Mouse (Mus musculus): ENCODE measurements around the gene Cage1. TPM values are rescaled to one million over a fixed set of nuclear protein-coding genes. Genes with fewer than 3 reads are reported as not detected.

Gene Cage1
- 2.2 and 3.1 TPM in 2 replicates for polyA plus RNA-seq (2015; fragmentation: Nextera tagmentation; extraction: Ambion mirVana)

- H3K27ac ChIP-seq (replicated peaks) = peak within 1 kb of the TSS; percentile 84
- ATAC-seq (ENCODE audit: low FRiP score, low read depth) = peak; percentile 97
- H3K4me3 ChIP-seq = peak within 1 kb of the TSS; percentile 59
- peak within 1 kb of the TSS; percentile 74 for H3K9ac ChIP-seq
- no peaks in the 10 kb centered on the region for H3K27me3 ChIP-seq
- under 1% methylated on average over 47 of the region's 47 CpGs for WGBS
- H3K36me3 ChIP-seq = peaks cover 19% of the 10 kb centered on the region
- peaks cover 23% of the 10 kb centered on the region for H3K4me1 ChIP-seq (replicated peaks)
- no peaks in the 10 kb centered on the region for H3K9me3 ChIP-seq
- H3K4me2 ChIP-seq = peak within 1 kb of the TSS; percentile 80
These were observed at the start of gene Cage1 for GRCm38 (mm10) chr13:38037044-38037687. Gene Cage1 (minus strand): TSS chr13:38037069.

GRCm38 (mm10) chr13:38081161-38081560, 44.3 kb upstream of the Cage1 start:
- Histone ChIP-seq H3K9ac (no peak overlapping the region), H3K36me3 (no peaks in the 10 kb centered on the region), H3K27ac (replicated peaks) (no peak overlapping the region), H3K9me3 (no peaks in the 10 kb centered on the region), H3K4me3 (no peak overlapping the region), H3K4me1 (replicated peaks) (no peaks in the 10 kb centered on the region), H3K4me2 (no peak overlapping the region), H3K27me3 (no peaks in the 10 kb centered on the region)
- no peak for ATAC-seq (ENCODE audit: low FRiP score, low read depth)
- WGBS = 87% methylated on average over 7 of the region's 7 CpGs

- no peak for ATAC-seq (ENCODE audit: low FRiP score, low read depth)
- no peaks in the 10 kb centered on the region for H3K36me3 ChIP-seq
- H3K4me3 ChIP-seq = no peak overlapping the region
- H3K27me3 ChIP-seq = no peaks in the 10 kb centered on the region
- H3K27ac ChIP-seq (replicated peaks) = no peak overlapping the region
- no peak overlapping the region for H3K9ac ChIP-seq
- no peaks in the 10 kb centered on the region for H3K4me1 ChIP-seq (replicated peaks)
- no peaks in the 10 kb centered on the region for H3K9me3 ChIP-seq
- no peak overlapping the region for H3K4me2 ChIP-seq
- WGBS = 87% methylated on average over 14 of the region's 14 CpGs
These were observed 43.9 kb upstream of the Cage1 start for GRCm38 (mm10) chr13:38080725-38081124.

- no peaks in the 10 kb centered on the region for H3K36me3 ChIP-seq
- no peaks in the 10 kb centered on the region for H3K9me3 ChIP-seq
- H3K9ac ChIP-seq = no peak overlapping the region
- H3K4me2 ChIP-seq = no peak overlapping the region
- no peaks in the 10 kb centered on the region for H3K27me3 ChIP-seq
- no peaks in the 10 kb centered on the region for H3K4me1 ChIP-seq (replicated peaks)
- no peak overlapping the region for H3K4me3 ChIP-seq
- no peak for ATAC-seq (ENCODE audit: low FRiP score, low read depth)
- H3K27ac ChIP-seq (replicated peaks) = no peak overlapping the region
- 59% methylated on average over 9 of the region's 9 CpGs for WGBS
These were observed 43.1 kb upstream of the Cage1 start for GRCm38 (mm10) chr13:38080014-38080413.

- WGBS = 89% methylated on average over 5 of the region's 5 CpGs
- H3K4me3 ChIP-seq = no peak overlapping the region
- no peak for ATAC-seq (ENCODE audit: low FRiP score, low read depth)
These were observed 42.5 kb upstream of the Cage1 start for GRCm38 (mm10) chr13:38079366-38079765.

GRCm38 (mm10) chr13:38078836-38079235, 42.0 kb upstream of the Cage1 start:
- Histone ChIP-seq H3K36me3 (no peaks in the 10 kb centered on the region), H3K27me3 (no peaks in the 10 kb centered on the region), H3K9ac (no peak overlapping the region), H3K4me3 (no peak overlapping the region), H3K4me1 (replicated peaks) (no peaks in the 10 kb centered on the region), H3K4me2 (no peak overlapping the region), H3K27ac (replicated peaks) (no peak overlapping the region), H3K9me3 (no peaks in the 10 kb centered on the region)
- ATAC-seq (ENCODE audit: low FRiP score, low read depth) = no peak
- 60% methylated on average over 6 of the region's 6 CpGs for WGBS

More at GRCm38 (mm10) chr13:38079366-38079765, 42.5 kb upstream of the Cage1 start:
- H3K36me3 ChIP-seq = no peaks in the 10 kb centered on the region
- no peak overlapping the region for H3K27ac ChIP-seq (replicated peaks)
- no peak overlapping the region for H3K4me2 ChIP-seq
- no peak overlapping the region for H3K9ac ChIP-seq
- H3K4me1 ChIP-seq (replicated peaks) = no peaks in the 10 kb centered on the region
- H3K9me3 ChIP-seq = no peaks in the 10 kb centered on the region
- H3K27me3 ChIP-seq = no peaks in the 10 kb centered on the region

GRCm38 (mm10) chr13:38077113-38077512, 40.2 kb upstream of the Cage1 start:
- H3K9me3 ChIP-seq = no peaks in the 10 kb centered on the region
- H3K27me3 ChIP-seq = no peaks in the 10 kb centered on the region
- WGBS = 25% methylated on average over 11 of the region's 11 CpGs
- H3K4me1 ChIP-seq (replicated peaks) = no peaks in the 10 kb centered on the region
- H3K27ac ChIP-seq (replicated peaks) = no peak overlapping the region
- no peak overlapping the region for H3K4me3 ChIP-seq
- no peak for ATAC-seq (ENCODE audit: low FRiP score, low read depth)
- no peak overlapping the region for H3K4me2 ChIP-seq
- H3K9ac ChIP-seq = no peak overlapping the region
- H3K36me3 ChIP-seq = no peaks in the 10 kb centered on the region

- no peaks in the 10 kb centered on the region for H3K4me1 ChIP-seq (replicated peaks)
- H3K36me3 ChIP-seq = no peaks in the 10 kb centered on the region
- no peak for ATAC-seq (ENCODE audit: low FRiP score, low read depth)
- H3K27me3 ChIP-seq = no peaks in the 10 kb centered on the region
- H3K4me2 ChIP-seq = no peak overlapping the region
- H3K4me3 ChIP-seq = no peak overlapping the region
- no peak overlapping the region for H3K9ac ChIP-seq
- no peak overlapping the region for H3K27ac ChIP-seq (replicated peaks)
- no peaks in the 10 kb centered on the region for H3K9me3 ChIP-seq
- 72% methylated on average over 5 of the region's 5 CpGs for WGBS
These were observed 37.5 kb upstream of the Cage1 start for GRCm38 (mm10) chr13:38074404-38074803.

- Histone ChIP-seq H3K4me3 (no peak overlapping the region), H3K27me3 (no peaks in the 10 kb centered on the region), H3K9ac (no peak overlapping the region), H3K9me3 (no peaks in the 10 kb centered on the region), H3K4me2 (no peak overlapping the region), H3K36me3 (no peaks in the 10 kb centered on the region), H3K4me1 (replicated peaks) (no peaks in the 10 kb centered on the region), H3K27ac (replicated peaks) (no peak overlapping the region)
- ATAC-seq (ENCODE audit: low FRiP score, low read depth) = no peak
- 88% methylated on average over 18 of the region's 18 CpGs for WGBS
These were observed 36.8 kb upstream of the Cage1 start for GRCm38 (mm10) chr13:38073374-38074307.

- no peaks in the 10 kb centered on the region for H3K4me1 ChIP-seq (replicated peaks)
- no peak overlapping the region for H3K27ac ChIP-seq (replicated peaks)
- no peaks in the 10 kb centered on the region for H3K27me3 ChIP-seq
- no peak overlapping the region for H3K9ac ChIP-seq
- H3K36me3 ChIP-seq = no peaks in the 10 kb centered on the region
- no peak overlapping the region for H3K4me2 ChIP-seq
- H3K9me3 ChIP-seq = no peaks in the 10 kb centered on the region
- H3K4me3 ChIP-seq = no peak overlapping the region
- no peak for ATAC-seq (ENCODE audit: low FRiP score, low read depth)
- 75% methylated on average over 4 of the region's 4 CpGs for WGBS
These were observed 34.1 kb upstream of the Cage1 start for GRCm38 (mm10) chr13:38070945-38071344.

GRCm38 (mm10) chr13:38064854-38065663, 28.2 kb upstream of the Cage1 start:
- peak; percentile 65 for ATAC-seq (ENCODE audit: low FRiP score, low read depth)
- Histone ChIP-seq H3K27ac (replicated peaks) (no peak overlapping the region), H3K9me3 (no peaks in the 10 kb centered on the region), H3K4me3 (no peak overlapping the region), H3K27me3 (no peaks in the 10 kb centered on the region), H3K4me1 (replicated peaks) (no peaks in the 10 kb centered on the region), H3K4me2 (no peak overlapping the region), H3K36me3 (peaks cover 21% of the 10 kb centered on the region), H3K9ac (no peak overlapping the region)
- WGBS = 77% methylated on average over 11 of the region's 11 CpGs

- Histone ChIP-seq H3K4me3 (no peak overlapping the region), H3K27ac (replicated peaks) (no peak overlapping the region), H3K9me3 (no peaks in the 10 kb centered on the region), H3K4me2 (no peak overlapping the region), H3K4me1 (replicated peaks) (no peaks in the 10 kb centered on the region), H3K9ac (no peak overlapping the region), H3K27me3 (no peaks in the 10 kb centered on the region), H3K36me3 (peaks cover 41% of the 10 kb centered on the region)
- ATAC-seq (ENCODE audit: low FRiP score, low read depth) = no peak
- 95% methylated on average over 11 of the region's 11 CpGs for WGBS
These were observed 25.8 kb upstream of the Cage1 start for GRCm38 (mm10) chr13:38062678-38063077.

Data from hindbrain, embryonic 15.5 days (tissue).